Mouse (Mus musculus): Measurements from ENCODE around the gene Gm42906.

GRCm38 (mm10) chr5:151125985-151126607 is 301.9 kb downstream of the Gm42906 start:
- TF ChIP-seq CTCF (conservative IDR thresholded peaks at IDR 0.05; ENCODE audit: insufficient read depth, insufficient read length, low read depth, low read length) (no peak), POLR2A (IDR thresholded peaks at IDR 0.05; ENCODE audit: low read depth, low read length) (no peak)
